Mouse (Mus musculus): ENCODE results near the gene Deaf1. TPM values are rescaled to one million over a fixed set of nuclear protein-coding genes. Genes with fewer than 3 reads are reported as not detected.

The Deaf1 gene
- polyA plus RNA-seq, 1 experiment from 2014 or later: 11.9 TPM

Other genes starting within 250 kb of the Deaf1 start
- 1.4 and 1.5 TPM in 2 replicates for gene Pkp3, start 249.5 kb downstream of the Deaf1 start, polyA plus RNA-seq (2015; fragmentation: Nextera tagmentation; extraction: Ambion mirVana)
- gene Sigirr, start 227.1 kb downstream of the Deaf1 start, polyA plus RNA-seq (2015; fragmentation: Nextera tagmentation; extraction: Ambion mirVana): 18.0 and 20.1 TPM in 2 replicates
- gene Ano9, start 209.9 kb downstream of the Deaf1 start, polyA plus RNA-seq (2015; fragmentation: Nextera tagmentation; extraction: Ambion mirVana): 1.4 and 1.8 TPM in 2 replicates
- 57.9 and 71.0 TPM in 2 replicates for gene Ptdss2, start 205.3 kb downstream of the Deaf1 start, polyA plus RNA-seq (2015; fragmentation: Nextera tagmentation; extraction: Ambion mirVana)
- 55.2 and 55.7 TPM in 2 replicates for gene Rnh1, start 154.8 kb downstream of the Deaf1 start, polyA plus RNA-seq (2015; fragmentation: Nextera tagmentation; extraction: Ambion mirVana)
- 44.0 and 46.2 TPM in 2 replicates for gene Hras, start 133.7 kb downstream of the Deaf1 start, polyA plus RNA-seq (2015; fragmentation: Nextera tagmentation; extraction: Ambion mirVana)
- gene Lrrc56, start 133.5 kb downstream of the Deaf1 start, polyA plus RNA-seq (2015; fragmentation: Nextera tagmentation; extraction: Ambion mirVana): 2.0 and 2.2 TPM in 2 replicates
- 0.49 TPM in 2 replicates for gene Lmntd2, start 113.6 kb downstream of the Deaf1 start, polyA plus RNA-seq (2015; fragmentation: Nextera tagmentation; extraction: Ambion mirVana)
- 24.9 and 27.3 TPM in 2 replicates for gene Rassf7, start 111.8 kb downstream of the Deaf1 start, polyA plus RNA-seq (2015; fragmentation: Nextera tagmentation; extraction: Ambion mirVana)
- 10.8 and 14.3 TPM in 2 replicates for gene Phrf1, start 98.9 kb downstream of the Deaf1 start, polyA plus RNA-seq (2015; fragmentation: Nextera tagmentation; extraction: Ambion mirVana)
- gene Irf7, start 61.2 kb downstream of the Deaf1 start, polyA plus RNA-seq (2015; fragmentation: Nextera tagmentation; extraction: Ambion mirVana): 22.9 and 25.4 TPM in 2 replicates
- 1.1 and 1.3 TPM in 2 replicates for gene Cdhr5, start 50.9 kb downstream of the Deaf1 start, polyA plus RNA-seq (2015; fragmentation: Nextera tagmentation; extraction: Ambion mirVana)
- gene Sct, start 48.6 kb downstream of the Deaf1 start, polyA plus RNA-seq (2015; fragmentation: Nextera tagmentation; extraction: Ambion mirVana): not detected in 2 replicates
- gene Drd4, start 35.7 kb downstream of the Deaf1 start, polyA plus RNA-seq (2015; fragmentation: Nextera tagmentation; extraction: Ambion mirVana): not detected in 2 replicates
- 9.2 and 11.9 TPM in 2 replicates for gene Tmem80, start within 50 bp of the Deaf1 start, polyA plus RNA-seq (2015; fragmentation: Nextera tagmentation; extraction: Ambion mirVana)
- 22.2 and 25.4 TPM in 2 replicates for gene Eps8l2, start 11.2 kb upstream of the Deaf1 start, polyA plus RNA-seq (2015; fragmentation: Nextera tagmentation; extraction: Ambion mirVana)
- gene Taldo1, start 64.5 kb upstream of the Deaf1 start, polyA plus RNA-seq (2015; fragmentation: Nextera tagmentation; extraction: Ambion mirVana): 246 and 265 TPM in 2 replicates
- gene Gatd1, start 86.4 kb upstream of the Deaf1 start, polyA plus RNA-seq (2015; fragmentation: Nextera tagmentation; extraction: Ambion mirVana): 17.4 and 18.2 TPM in 2 replicates
- gene Cend1, start 101.8 kb upstream of the Deaf1 start, polyA plus RNA-seq (2015; fragmentation: Nextera tagmentation; extraction: Ambion mirVana): not detected in 2 replicates
- 38.4 and 41.6 TPM in 2 replicates for gene Slc25a22, start 110.2 kb upstream of the Deaf1 start, polyA plus RNA-seq (2015; fragmentation: Nextera tagmentation; extraction: Ambion mirVana)
- 3.6 and 4.3 TPM in 2 replicates for gene Pidd1, start 116.3 kb upstream of the Deaf1 start, polyA plus RNA-seq (2015; fragmentation: Nextera tagmentation; extraction: Ambion mirVana)
- gene Rplp2, start 119.7 kb upstream of the Deaf1 start, polyA plus RNA-seq (2015; fragmentation: Nextera tagmentation; extraction: Ambion mirVana): 861 and 865 TPM in 2 replicates
- 47.1 and 51.3 TPM in 2 replicates for gene Pnpla2, start 127.5 kb upstream of the Deaf1 start, polyA plus RNA-seq (2015; fragmentation: Nextera tagmentation; extraction: Ambion mirVana)
- 6.3 and 7.3 TPM in 2 replicates for gene Cracr2b, start 133.4 kb upstream of the Deaf1 start, polyA plus RNA-seq (2015; fragmentation: Nextera tagmentation; extraction: Ambion mirVana)
- gene Cd151, start 139.7 kb upstream of the Deaf1 start, polyA plus RNA-seq (2015; fragmentation: Nextera tagmentation; extraction: Ambion mirVana): 5.1 and 6.6 TPM in 2 replicates
- gene Polr2l, start 147.4 kb upstream of the Deaf1 start, polyA plus RNA-seq (2015; fragmentation: Nextera tagmentation; extraction: Ambion mirVana): 41.8 and 45.1 TPM in 2 replicates
- 72.2 and 77.0 TPM in 2 replicates for gene Tspan4, start 147.6 kb upstream of the Deaf1 start, polyA plus RNA-seq (2015; fragmentation: Nextera tagmentation; extraction: Ambion mirVana)
- 12.6 and 14.7 TPM in 2 replicates for gene Chid1, start 212.2 kb upstream of the Deaf1 start, polyA plus RNA-seq (2015; fragmentation: Nextera tagmentation; extraction: Ambion mirVana)
- gene Ap2a2, start 234.5 kb upstream of the Deaf1 start, polyA plus RNA-seq (2015; fragmentation: Nextera tagmentation; extraction: Ambion mirVana): 27.8 and 33.8 TPM in 2 replicates